Mouse (Mus musculus): Measurements from ENCODE around the gene Rnf19b. TPM values are rescaled to one million over a fixed set of nuclear protein-coding genes. Genes with fewer than 3 reads are reported as not detected.
A peak's percentile ranks its signal among the peaks of the same experiment; 100 is the strongest.

Rnf19b gene
- polyA plus RNA-seq, 1 experiment from 2014 or later: 8.5 TPM

DNA sequence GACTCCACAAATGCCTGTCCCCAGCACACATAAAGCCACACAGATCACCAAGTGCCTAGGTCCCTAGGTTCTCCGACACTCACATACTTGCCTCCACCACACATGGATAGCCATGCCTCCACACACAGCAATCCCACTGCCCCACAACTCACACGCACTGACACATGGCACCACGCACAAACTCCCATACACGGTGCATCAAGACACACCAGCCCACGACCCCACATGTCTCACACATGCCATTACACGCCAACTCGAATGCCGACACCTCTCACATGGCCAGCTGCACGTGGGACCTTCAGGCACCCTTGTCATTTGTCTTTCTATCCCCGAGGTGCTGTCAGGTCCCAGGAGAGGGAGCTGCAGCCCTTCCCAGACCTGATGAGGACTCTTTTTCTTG, 61.6 kb downstream of the Rnf19b start:
- H3K4me3 ChIP-seq (ENCODE audit: low read depth, low read length): no peak overlapping the region
- H3K27me3 ChIP-seq (ENCODE audit: insufficient read depth, low read length): peaks cover 38% of the 10 kb centered on the region
- no peak for ATAC-seq (ENCODE audit: insufficient read depth)
- no peak overlapping the region for H3K27ac ChIP-seq (ENCODE audit: low read depth)
- H3K9me3 ChIP-seq (ENCODE audit: low read depth, low read length): no peaks in the 10 kb centered on the region
- no peaks in the 10 kb centered on the region for H3K36me3 ChIP-seq (ENCODE audit: insufficient read depth)
- WGBS: 61% methylated on average over 10 of the region's 10 CpGs
- DNase-seq: no peak
- H3K9ac ChIP-seq: no peak overlapping the region
- no peaks in the 10 kb centered on the region; the same call in 1 of the 2 replicates for H3K4me1 ChIP-seq (ENCODE audit: insufficient read depth)
- no peak for TF ChIP-seq CTCF (IDR thresholded peaks at IDR 0.05; ENCODE audit: low read depth)
- H3K4me2 ChIP-seq: no peak overlapping the region

DNA sequence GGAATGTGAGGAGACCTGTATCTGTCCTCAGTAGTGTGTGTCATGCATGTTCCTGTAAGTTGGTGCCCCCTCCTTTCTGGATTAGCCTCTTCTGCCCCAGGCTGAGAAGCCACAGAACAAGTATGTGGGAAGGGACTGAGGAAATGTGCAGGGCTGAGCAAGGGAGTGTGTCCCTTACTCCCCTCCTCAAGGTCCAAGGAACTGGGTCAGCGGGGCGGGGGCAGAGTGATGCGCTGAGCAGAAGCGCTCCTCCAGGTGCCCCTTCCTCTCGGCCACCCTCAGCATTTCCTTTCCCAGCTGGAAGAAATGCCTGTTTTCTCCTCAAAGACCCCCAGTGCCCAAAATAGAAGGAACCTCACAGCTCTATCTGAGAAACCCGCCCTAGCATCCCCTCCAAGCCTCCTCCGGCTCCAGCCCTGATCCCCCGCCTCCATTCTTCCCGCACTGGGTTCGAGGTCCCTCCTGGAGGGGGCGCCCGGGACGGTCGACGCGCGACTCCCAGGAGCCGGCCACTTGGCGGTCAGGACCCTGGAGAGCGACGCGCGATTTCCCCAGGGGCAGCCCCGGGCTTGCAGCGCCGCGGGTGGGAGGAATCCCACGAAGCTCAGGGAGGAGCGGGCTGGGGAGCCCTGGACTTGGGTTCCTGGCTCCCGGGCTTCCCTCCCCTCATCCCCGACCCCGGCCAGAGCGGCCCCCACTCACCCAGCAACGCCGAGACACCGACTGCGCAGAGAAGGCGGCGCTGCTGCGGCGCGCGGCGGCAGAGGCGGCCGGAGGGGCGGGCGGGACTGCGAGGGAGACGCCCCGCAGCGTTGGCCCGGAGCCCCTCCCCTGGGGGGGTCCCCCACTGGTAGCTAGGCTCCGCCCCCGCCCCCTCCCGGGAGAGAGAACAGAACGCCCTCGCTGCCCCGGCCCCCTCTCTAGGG, 62.7 kb downstream of the Rnf19b start:
- peak overlapping the region; percentile 38 for H3K4me3 ChIP-seq (ENCODE audit: low read depth, low read length)
- no peak overlapping the region for H3K9ac ChIP-seq
- no peak overlapping the region for H3K27ac ChIP-seq (ENCODE audit: low read depth)
- H3K9me3 ChIP-seq (ENCODE audit: low read depth, low read length): no peaks in the 10 kb centered on the region
- H3K4me2 ChIP-seq: peak overlapping the region; percentile 88
- DNase-seq (peak; percentile 91), ATAC-seq (ENCODE audit: insufficient read depth) (peak; percentile 35)
- no peaks in the 10 kb centered on the region for H3K36me3 ChIP-seq (ENCODE audit: insufficient read depth)
- 1% methylated on average over 59 of the region's 59 CpGs for WGBS
- TF ChIP-seq CTCF (IDR thresholded peaks at IDR 0.05; ENCODE audit: low read depth): peak; percentile 59
- peaks cover 46% of the 10 kb centered on the region for H3K27me3 ChIP-seq (ENCODE audit: insufficient read depth, low read length)
- H3K4me1 ChIP-seq (ENCODE audit: insufficient read depth): peaks cover 2% of the 10 kb centered on the region; the same call in 1 of the 2 replicates

DNA sequence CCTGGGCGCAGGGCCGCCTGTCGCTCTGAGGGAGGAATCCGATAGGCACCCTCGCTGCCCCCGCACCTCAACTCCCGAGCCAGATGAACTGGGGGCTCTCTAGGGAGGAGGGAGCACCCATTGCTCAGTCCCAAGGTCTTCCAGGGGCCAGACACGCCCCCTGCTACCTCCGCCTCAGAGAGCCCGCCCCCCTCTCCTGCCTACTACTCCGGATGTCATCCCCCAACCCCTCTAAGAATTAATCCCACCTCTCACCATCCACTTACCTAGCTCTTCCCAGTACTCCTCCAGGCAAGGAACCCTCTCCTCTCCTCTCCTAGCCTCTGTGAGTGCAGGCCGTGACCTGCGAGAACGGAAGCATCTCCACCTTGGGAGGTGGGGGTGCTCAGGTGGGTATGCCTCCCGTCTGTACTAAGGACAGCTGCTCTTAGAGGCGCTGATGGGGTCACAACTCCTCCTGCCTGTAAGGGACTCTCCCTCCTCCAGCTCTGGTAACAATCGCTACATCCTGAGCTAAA, 63.6 kb downstream of the Rnf19b start, which contains the start of gene Hpca:
TSS of gene Hpca (minus strand) at position 468 of the 518 bp plus-strand sequence.
- H3K4me1 ChIP-seq (ENCODE audit: insufficient read depth): peaks cover 4% of the 10 kb centered on the region; the same call in 1 of the 2 replicates
- DNase-seq: no peak
- no peaks in the 10 kb centered on the region for H3K36me3 ChIP-seq (ENCODE audit: insufficient read depth)
- ATAC-seq (ENCODE audit: insufficient read depth): no peak
- no peak within 1 kb of the TSS for H3K9ac ChIP-seq
- peak within 1 kb of the TSS; percentile 88 for H3K4me2 ChIP-seq
- WGBS: under 1% methylated on average over 17 of the region's 17 CpGs
- no peak for TF ChIP-seq CTCF (IDR thresholded peaks at IDR 0.05; ENCODE audit: low read depth)
- peaks cover 46% of the 10 kb centered on the region for H3K27me3 ChIP-seq (ENCODE audit: insufficient read depth, low read length)
- peak within 1 kb of the TSS; percentile 38 for H3K4me3 ChIP-seq (ENCODE audit: low read depth, low read length)
- no peak within 1 kb of the TSS for H3K27ac ChIP-seq (ENCODE audit: low read depth)
- no peaks in the 10 kb centered on the region for H3K9me3 ChIP-seq (ENCODE audit: low read depth, low read length)

DNA sequence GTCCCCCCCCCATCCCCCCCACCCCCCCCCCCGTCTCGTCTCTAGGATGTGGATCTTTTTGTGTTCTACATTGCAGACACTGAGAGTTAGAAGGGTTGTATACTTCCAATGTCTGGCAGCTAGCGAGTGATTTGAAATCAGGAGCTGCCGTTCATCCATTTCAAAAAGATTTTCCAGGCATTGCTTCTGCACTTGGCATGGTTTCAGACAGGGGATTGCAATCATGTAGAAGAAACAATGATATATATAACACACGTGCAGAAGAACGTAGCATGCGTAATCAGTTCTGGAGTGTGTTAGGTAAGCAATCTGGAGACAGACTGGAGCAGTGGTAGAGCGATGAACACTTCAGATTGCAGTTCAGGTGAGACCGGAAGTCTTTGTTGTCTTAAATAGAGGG, 64.0 kb downstream of the Rnf19b start:
- Histone ChIP-seq H3K4me2 (no peak overlapping the region), H3K27me3 (ENCODE audit: insufficient read depth, low read length) (peaks cover 46% of the 10 kb centered on the region), H3K9ac (no peak overlapping the region), H3K27ac (ENCODE audit: low read depth) (no peak overlapping the region), H3K9me3 (ENCODE audit: low read depth, low read length) (no peaks in the 10 kb centered on the region), H3K4me1 (ENCODE audit: insufficient read depth) (peaks cover 4% of the 10 kb centered on the region; the same call in 1 of the 2 replicates), H3K36me3 (ENCODE audit: insufficient read depth) (no peaks in the 10 kb centered on the region), H3K4me3 (ENCODE audit: low read depth, low read length) (no peak overlapping the region)
- no peak for ATAC-seq (ENCODE audit: insufficient read depth)
- 24% methylated on average over 9 of the region's 9 CpGs for WGBS
- TF ChIP-seq CTCF (IDR thresholded peaks at IDR 0.05; ENCODE audit: low read depth): no peak
- no peak for DNase-seq

DNA sequence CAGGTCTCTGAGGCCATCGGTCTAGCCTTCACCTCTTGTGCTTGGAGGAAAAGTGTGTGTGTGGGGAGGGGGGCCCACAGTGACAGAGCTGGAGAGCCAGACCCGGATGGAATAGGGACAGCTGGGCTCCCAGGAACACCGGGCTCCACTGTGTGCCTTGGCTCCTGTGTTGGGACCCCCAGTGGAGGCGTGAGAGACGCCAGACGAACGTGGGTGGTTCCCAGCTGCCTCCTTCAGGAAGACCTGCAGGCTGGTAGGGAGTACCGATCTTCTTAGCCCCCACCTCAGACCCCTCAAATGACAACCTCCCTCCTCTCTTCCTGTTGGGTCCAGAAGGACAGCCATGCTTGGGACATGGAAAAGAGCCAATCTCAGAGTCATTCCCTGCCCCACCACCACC, 64.6 kb downstream of the Rnf19b start:
- Histone ChIP-seq H3K27ac (ENCODE audit: low read depth) (no peak overlapping the region), H3K9ac (no peak overlapping the region), H3K27me3 (ENCODE audit: insufficient read depth, low read length) (peaks cover 46% of the 10 kb centered on the region), H3K4me2 (no peak overlapping the region), H3K4me1 (ENCODE audit: insufficient read depth) (peaks cover 4% of the 10 kb centered on the region; the same call in 1 of the 2 replicates), H3K36me3 (ENCODE audit: insufficient read depth) (no peaks in the 10 kb centered on the region), H3K4me3 (ENCODE audit: low read depth, low read length) (no peak overlapping the region), H3K9me3 (ENCODE audit: low read depth, low read length) (no peaks in the 10 kb centered on the region)
- no peak for TF ChIP-seq CTCF (IDR thresholded peaks at IDR 0.05; ENCODE audit: low read depth)
- DNase-seq (no peak), ATAC-seq (ENCODE audit: insufficient read depth) (no peak)
- WGBS: 18% methylated on average over 8 of the region's 8 CpGs

DNA sequence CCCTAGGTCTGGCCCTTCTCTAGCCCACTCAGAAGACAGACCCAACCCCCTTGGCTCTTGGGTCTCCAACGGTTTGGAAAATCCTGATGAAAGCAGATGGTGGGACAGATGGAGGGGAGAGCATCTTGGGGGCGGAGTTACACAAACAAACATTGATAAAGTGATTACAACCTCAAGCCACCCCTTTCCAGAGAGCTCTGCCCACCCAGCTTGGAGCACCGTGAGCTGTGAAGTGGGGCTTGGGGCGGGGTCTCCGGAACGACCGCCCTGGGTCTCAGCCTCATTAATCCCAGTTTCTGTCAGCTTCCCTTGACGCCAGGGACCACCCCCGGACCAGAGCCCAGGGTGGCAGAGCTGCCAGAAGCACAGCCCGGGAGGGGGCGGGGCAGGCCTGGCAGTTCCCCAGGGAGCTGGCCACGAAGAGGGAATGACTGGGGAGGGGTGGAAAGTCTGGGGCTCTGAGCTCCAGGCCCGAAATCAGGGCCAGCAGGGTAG, 66.6 kb downstream of the Rnf19b start:
- WGBS: 2% methylated on average over 13 of the region's 13 CpGs
- Histone ChIP-seq H3K27ac (ENCODE audit: low read depth) (no peak overlapping the region), H3K4me3 (ENCODE audit: low read depth, low read length) (0 out of 2 replicates have a peak overlapping the region, but pooled peaks have one; percentile 6), H3K9ac (no peak overlapping the region), H3K4me2 (peak overlapping the region; percentile 48), H3K4me1 (ENCODE audit: insufficient read depth) (peaks cover 7% of the 10 kb centered on the region), H3K9me3 (ENCODE audit: low read depth, low read length) (no peaks in the 10 kb centered on the region), H3K36me3 (ENCODE audit: insufficient read depth) (no peaks in the 10 kb centered on the region), H3K27me3 (ENCODE audit: insufficient read depth, low read length) (peaks cover 40% of the 10 kb centered on the region)
- peak; percentile 8; the same call in 1 of the 2 replicates for ATAC-seq (ENCODE audit: insufficient read depth)
- DNase-seq: peak; percentile 68
- no peak for TF ChIP-seq CTCF (IDR thresholded peaks at IDR 0.05; ENCODE audit: low read depth)
